Mouse (Mus musculus) lung, postnatal 0 days (tissue): ENCODE results near the gene Tnrc18. TPM values are rescaled to one million over a fixed set of nuclear protein-coding genes. Genes with fewer than 3 reads are reported as not detected.

Experiments
- ATAC-seq: fragments of 200-750 bp; cut with Nextera tagmentation; 2 replicates; pipeline ENCODE4 v1.8.0; 2017; ENCODE audit warnings: moderate library complexity
- DNase-seq: peaks from one replicate; pipeline ENCODE4 v3.0.0-alpha.2; 2016; ENCODE audit warnings: low spot score
- H3K27ac ChIP-seq: fragments of 300-500 bp; sonication (generic); 2 replicates; pipeline ENCODE4 v1.5.1; 2014; ENCODE audit warnings: antibody characterized with exemption, mild to moderate bottlenecking, low read length, mixed read lengths
- H3K27me3 ChIP-seq: fragments of 300-500 bp; sonication (generic); replicated peaks from 2 replicates; pipeline ENCODE4 v1.6.1; 2014; ENCODE audit warnings: low read length, mixed read lengths; ENCODE audit not compliant: insufficient read depth
- H3K36me3 ChIP-seq: fragments of 300-500 bp; sonication (generic); 2 replicates; pipeline ENCODE4 v1.6.1; 2014; ENCODE audit warnings: low read length, mixed read lengths; ENCODE audit not compliant: insufficient read depth
- H3K4me1 ChIP-seq: fragments of 300-500 bp; sonication (generic); 2 replicates; pipeline ENCODE4 v1.6.1; 2014; ENCODE audit warnings: antibody characterized with exemption, low read depth, low read length, mixed read lengths; ENCODE audit not compliant: insufficient read depth
- H3K4me2 ChIP-seq: fragments of 300-500 bp; sonication (generic); replicated peaks from 2 replicates; pipeline ENCODE4 v1.6.1; 2014; ENCODE audit warnings: low read depth, mild to moderate bottlenecking, low read length, moderate library complexity, mixed read lengths
- H3K4me3 ChIP-seq: fragments of 300-500 bp; sonication (generic); 2 replicates; pipeline ENCODE4 v1.5.1; 2014; ENCODE audit warnings: low read depth, low read length
- H3K9ac ChIP-seq: fragments of 300-500 bp; sonication (generic); replicated peaks from 2 replicates; pipeline ENCODE4 v1.6.1; 2014; ENCODE audit warnings: low read depth, mild to moderate bottlenecking
- H3K9me3 ChIP-seq: fragments of 300-500 bp; sonication (generic); 2 replicates; pipeline ENCODE4 v1.6.1; 2016; ENCODE audit warnings: low read length, mixed read lengths
- CTCF ChIP-seq: IDR thresholded peaks from 2 replicates; pipeline ENCODE4 v1.5.1; 2016; ENCODE audit warnings: antibody characterized with exemption, mild to moderate bottlenecking
- EP300 ChIP-seq: IDR thresholded peaks from 2 replicates; pipeline ENCODE4 v1.6.1; 2016; ENCODE audit warnings: antibody characterized with exemption, mild to moderate bottlenecking, control low read depth
- WGBS: fragments of 180-500 bp; shearing (Covaris S2); extraction: QIAGEN DNeasy Blood & Tissue Kit; methylation state at CpG from one replicate; pipeline ENCODE4 v1.1.7; 2014; 5-methylcytosine and 5-hydroxymethylcytosine counted together
- polyA plus RNA-seq: library from polyadenylated mRNA; unstranded; fragments of >200 nt; fragmentation: Nextera tagmentation; extraction: Ambion mirVana; gene quantifications from 2 replicates; pipeline ENCODE4 v1.2.1, GENCODE M21; 2015

Tnrc18 gene
- polyA plus RNA-seq, 1 experiment from 2014 or later, result 16.6 TPM

DNA sequence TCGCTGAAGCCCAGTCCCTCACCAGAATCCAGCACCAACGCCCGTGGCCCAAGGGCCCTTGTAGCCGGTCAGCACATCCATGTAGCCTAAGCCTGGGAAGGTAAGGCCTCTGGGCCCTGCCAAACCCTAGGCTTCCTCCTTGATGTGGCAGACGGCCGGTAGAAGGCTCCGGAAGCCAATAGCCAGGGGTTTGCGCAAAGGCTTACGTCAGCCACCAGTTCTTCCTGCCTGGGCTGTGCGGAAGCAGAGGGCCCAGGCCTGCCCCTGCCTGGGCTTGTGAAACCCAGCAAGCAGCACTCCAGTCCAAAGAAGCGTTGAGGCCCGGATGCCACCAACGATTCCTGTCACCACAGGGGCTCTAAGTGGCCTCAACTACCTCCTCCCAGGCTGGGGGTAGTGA, 22.9 kb downstream of the Tnrc18 start:
- 0 out of 2 replicates have a peak, but pooled peaks cover 4% of the 10 kb centered on the region for H3K36me3 ChIP-seq
- DNase-seq, result peak; percentile 56
- peak; percentile 70 for ATAC-seq
- TF ChIP-seq EP300 (no peak), CTCF (no peak)
- H3K4me3 ChIP-seq, result no peak overlapping the region
- no peak overlapping the region for H3K9ac ChIP-seq
- H3K4me1 ChIP-seq, result no peaks in the 10 kb centered on the region
- 0 out of 2 replicates have a peak overlapping the region, but pooled peaks have one; percentile 5 for H3K4me2 ChIP-seq
- H3K9me3 ChIP-seq, result no peaks in the 10 kb centered on the region
- no peaks in the 10 kb centered on the region for H3K27me3 ChIP-seq
- peak overlapping the region; percentile 47; the same call in 1 of the 2 replicates for H3K27ac ChIP-seq
- 66% methylated on average over 13 of the region's 13 CpGs for WGBS

DNA sequence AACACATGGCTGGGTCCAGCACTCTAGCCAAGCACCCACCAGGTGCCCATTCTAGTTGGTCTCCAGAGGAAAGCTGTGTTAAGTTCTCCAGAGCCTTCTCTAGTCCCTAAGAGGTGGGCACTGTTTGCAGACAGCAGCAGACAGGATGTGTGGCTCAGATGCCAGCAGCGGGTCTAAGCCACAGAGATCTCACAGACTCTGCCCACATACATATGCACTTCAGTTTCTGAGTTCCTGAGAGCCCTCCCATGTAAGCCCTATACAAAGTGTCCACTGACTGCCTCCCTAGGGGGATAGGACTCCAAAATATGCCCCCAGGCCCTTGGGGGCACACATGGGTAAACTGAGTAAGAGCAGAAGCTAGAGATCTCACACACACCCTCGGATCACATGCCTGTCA, 23.3 kb downstream of the Tnrc18 start:
- H3K36me3 ChIP-seq, result 0 out of 2 replicates have a peak, but pooled peaks cover 6% of the 10 kb centered on the region
- no peaks in the 10 kb centered on the region for H3K4me1 ChIP-seq
- H3K4me2 ChIP-seq, result 0 out of 2 replicates have a peak overlapping the region, but pooled peaks have one; percentile 5
- no peak for ATAC-seq
- no peak overlapping the region for H3K9ac ChIP-seq
- peak overlapping the region; percentile 47; the same call in 1 of the 2 replicates for H3K27ac ChIP-seq
- TF ChIP-seq CTCF, result no peak
- TF ChIP-seq EP300, result no peak
- no peak overlapping the region for H3K4me3 ChIP-seq
- DNase-seq, result no peak
- 60% methylated on average over 2 of the region's 2 CpGs for WGBS
- no peaks in the 10 kb centered on the region for H3K9me3 ChIP-seq
- H3K27me3 ChIP-seq, result no peaks in the 10 kb centered on the region

DNA sequence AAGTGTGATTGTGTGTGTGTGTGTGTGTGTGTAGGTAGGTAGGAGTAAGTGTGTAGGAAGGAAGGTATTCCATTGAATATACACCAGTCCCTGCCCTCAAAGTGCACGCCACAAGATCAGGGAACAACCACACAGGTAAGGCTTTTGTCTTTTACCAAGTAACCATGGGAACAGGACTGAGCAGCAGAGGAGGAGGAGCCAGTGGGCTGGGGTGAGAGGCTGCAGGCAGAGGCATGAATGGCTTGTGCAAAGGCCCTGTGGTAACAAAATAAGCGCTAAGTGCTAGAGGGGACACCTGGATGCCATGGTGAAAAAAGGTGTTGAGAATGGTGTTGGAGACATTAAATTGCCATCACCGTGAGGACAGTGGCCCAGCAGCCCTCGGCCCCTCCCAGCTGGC, 24.9 kb downstream of the Tnrc18 start:
- WGBS, result 86% methylated on average over 4 of the region's 4 CpGs
- H3K36me3 ChIP-seq, result peaks cover 16% of the 10 kb centered on the region

DNA sequence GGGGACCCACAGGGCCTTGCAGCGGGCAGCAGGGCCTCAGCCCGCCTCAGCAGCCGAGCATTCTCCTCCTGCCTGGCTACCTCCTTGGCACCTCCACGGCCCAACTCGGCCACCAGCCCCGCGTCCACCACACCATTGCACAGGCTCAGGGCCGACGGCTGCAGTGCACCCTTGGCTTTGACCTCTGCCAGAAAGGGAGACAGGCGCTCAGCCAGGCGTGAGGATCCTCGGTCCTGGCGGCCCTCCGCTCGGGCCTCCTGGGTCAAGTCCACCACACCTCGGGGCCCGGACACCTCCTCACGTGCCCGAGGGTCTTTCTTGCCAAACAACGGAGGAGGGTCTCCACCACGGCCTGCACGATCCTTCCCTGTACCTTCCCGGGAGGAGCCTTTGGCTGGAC, 29.2 kb downstream of the Tnrc18 start:
- DNase-seq (no peak), ATAC-seq (no peak)
- H3K36me3 ChIP-seq, result peaks cover 23% of the 10 kb centered on the region
- no peak overlapping the region for H3K4me2 ChIP-seq
- no peaks in the 10 kb centered on the region for H3K9me3 ChIP-seq
- 92% methylated on average over 18 of the region's 23 CpGs for WGBS
- no peaks in the 10 kb centered on the region for H3K27me3 ChIP-seq
- TF ChIP-seq CTCF, result no peak
- no peak for TF ChIP-seq EP300
- no peaks in the 10 kb centered on the region for H3K4me1 ChIP-seq
- no peak overlapping the region for H3K4me3 ChIP-seq
- no peak overlapping the region for H3K27ac ChIP-seq
- no peak overlapping the region for H3K9ac ChIP-seq

More for the DNA sequence above, 24.9 kb downstream of the Tnrc18 start:
- TF ChIP-seq EP300 (no peak), CTCF (no peak)
- Histone ChIP-seq H3K27me3 (no peaks in the 10 kb centered on the region), H3K9me3 (no peaks in the 10 kb centered on the region), H3K4me2 (no peak overlapping the region), H3K4me3 (no peak overlapping the region), H3K4me1 (no peaks in the 10 kb centered on the region), H3K9ac (no peak overlapping the region), H3K27ac (no peak overlapping the region)
- DNase-seq (no peak), ATAC-seq (no peak)

GRCm38 (mm10) chr5:142787304-142787905, 30.1 kb downstream of the Tnrc18 start:
- no peaks in the 10 kb centered on the region for H3K9me3 ChIP-seq
- H3K36me3 ChIP-seq, result peaks cover 23% of the 10 kb centered on the region
- no peak overlapping the region for H3K9ac ChIP-seq
- WGBS, result 90% methylated on average over 37 of the region's 37 CpGs
- no peak overlapping the region for H3K27ac ChIP-seq
- H3K4me2 ChIP-seq, result no peak overlapping the region
- H3K4me1 ChIP-seq, result no peaks in the 10 kb centered on the region
- no peak for ATAC-seq
- DNase-seq, result no peak
- H3K27me3 ChIP-seq, result no peaks in the 10 kb centered on the region
- no peak for TF ChIP-seq EP300
- TF ChIP-seq CTCF, result no peak
- no peak overlapping the region for H3K4me3 ChIP-seq

- 74% methylated on average over 5 of the region's 5 CpGs for WGBS
- TF ChIP-seq CTCF, result no peak
- TF ChIP-seq EP300, result no peak
- ATAC-seq (no peak), DNase-seq (no peak)
- Histone ChIP-seq H3K36me3 (peaks cover 23% of the 10 kb centered on the region), H3K4me2 (no peak overlapping the region), H3K4me3 (no peak overlapping the region), H3K27me3 (no peaks in the 10 kb centered on the region), H3K9ac (no peak overlapping the region), H3K9me3 (no peaks in the 10 kb centered on the region), H3K27ac (no peak overlapping the region), H3K4me1 (no peaks in the 10 kb centered on the region)
Observed at GRCm38 (mm10) chr5:142786709-142787108, 30.8 kb downstream of the Tnrc18 start.

DNA sequence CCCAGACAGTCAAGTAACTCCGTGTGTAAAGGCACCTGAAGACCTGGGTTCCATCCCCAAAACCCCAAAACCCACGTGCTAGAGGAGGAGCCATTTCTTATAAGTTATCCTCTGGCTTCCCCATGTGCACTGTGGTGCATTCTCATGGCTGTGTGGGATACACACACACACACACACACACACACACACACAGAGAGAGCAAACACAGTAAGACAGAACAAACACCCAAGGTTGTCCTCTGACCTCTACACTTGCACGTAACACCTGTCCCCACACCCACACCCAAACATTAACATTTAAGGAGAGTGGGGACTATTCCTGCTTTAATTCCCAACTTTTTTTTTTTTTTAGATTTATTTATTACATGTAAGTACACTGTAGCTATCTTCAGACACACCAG, 31.2 kb downstream of the Tnrc18 start:
- H3K27ac ChIP-seq, result no peak overlapping the region
- DNase-seq (no peak), ATAC-seq (no peak)
- WGBS, result 85% methylated on average over 3 of the region's 3 CpGs
- TF ChIP-seq CTCF (no peak), EP300 (no peak)
- H3K4me2 ChIP-seq, result no peak overlapping the region
- H3K36me3 ChIP-seq, result peaks cover 23% of the 10 kb centered on the region
- H3K4me3 ChIP-seq, result no peak overlapping the region
- H3K4me1 ChIP-seq, result no peaks in the 10 kb centered on the region
- no peaks in the 10 kb centered on the region for H3K27me3 ChIP-seq
- H3K9ac ChIP-seq, result no peak overlapping the region
- no peaks in the 10 kb centered on the region for H3K9me3 ChIP-seq
